Mouse (Mus musculus): ENCODE results near the gene Gpr162.

DNA sequence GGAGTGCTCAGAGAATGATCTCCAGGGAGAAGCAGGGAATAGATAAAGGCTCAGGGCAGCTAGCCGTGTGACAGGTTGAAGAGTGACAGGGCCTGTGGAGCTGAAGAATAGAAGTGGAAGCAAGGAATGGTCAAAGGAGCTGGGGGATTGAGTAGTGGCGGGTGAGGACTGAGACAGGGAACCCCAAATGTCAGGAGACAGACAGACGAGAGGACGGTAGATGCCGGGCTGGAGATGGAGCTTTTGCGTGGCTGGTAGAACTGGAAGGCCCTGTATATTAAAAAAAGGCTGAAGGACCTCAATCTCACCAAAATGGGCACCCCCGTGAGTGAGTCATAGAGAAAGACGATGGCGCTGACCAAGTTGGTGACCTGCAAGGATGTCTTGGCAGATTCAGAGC lies 3.3 kb downstream of the Gpr162 start:
- TF ChIP-seq FLI1 (IDR thresholded peaks at IDR 0.05; ENCODE audit: low read length) (no peak), GATA1 (IDR thresholded peaks at IDR 0.05; ENCODE audit: borderline replicate concordance, low read length) (no peak)
